Mouse (Mus musculus) kidney, adult 2 months (tissue): ENCODE measurements around the gene Samd4b.

ENCODE experiments used
- CTCF ChIP-seq: fragments of 200-500 bp; conservative IDR thresholded peaks from 2 replicates; pipeline ENCODE4 v1.5.1; 2011; ENCODE audit warnings: low read depth, mild to moderate bottlenecking, control low read depth, low read length, moderate library complexity, mixed read lengths; ENCODE audit not compliant: insufficient read depth, insufficient read length
- POLR2A ChIP-seq: fragments of 200-500 bp; IDR thresholded peaks from one replicate; pipeline ENCODE4 v1.6.1; 2011; ENCODE audit warnings: low read depth, low read length, control low read depth

DNA sequence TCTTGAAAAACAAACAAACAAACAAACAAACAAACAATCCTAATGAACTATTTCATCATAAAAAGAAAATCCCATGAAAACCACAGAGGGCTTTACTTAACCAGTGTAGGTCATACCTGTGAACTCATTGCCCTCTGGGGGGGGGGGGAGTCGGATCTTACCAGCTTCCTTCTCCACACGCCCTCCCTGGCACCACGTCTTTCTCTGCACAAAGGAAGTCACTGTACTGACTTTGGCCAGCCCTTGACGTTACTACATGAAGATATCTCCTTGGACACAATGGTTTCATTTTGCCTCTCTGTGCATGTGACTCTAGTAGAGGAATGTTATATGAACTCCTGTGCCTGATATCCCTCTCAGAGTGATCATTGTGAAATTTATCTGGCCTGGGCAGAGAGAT, 36.2 kb upstream of the Samd4b start:
- no peak for TF ChIP-seq CTCF
- no peak for TF ChIP-seq POLR2A
